Mouse (Mus musculus) c-Kit-positive CD71-positive TER-119-positive erythroid progenitor cells, embryonic 14.5 days (primary cell): Measurements from ENCODE around the gene Pdia2.
A peak's percentile ranks its signal among the peaks of the same experiment; 100 is the strongest.
"Not testable (repeated sequence)": the region's sequence is repeated elsewhere in the genome, so short reads cannot be mapped to it uniquely, and the experiment has no call there.

Experiments
- DNase-seq: peaks from one replicate; pipeline ENCODE4 v3.0.0-alpha.2; 2013; ENCODE audit warnings: low spot score

Gene Pdia2

DNA sequence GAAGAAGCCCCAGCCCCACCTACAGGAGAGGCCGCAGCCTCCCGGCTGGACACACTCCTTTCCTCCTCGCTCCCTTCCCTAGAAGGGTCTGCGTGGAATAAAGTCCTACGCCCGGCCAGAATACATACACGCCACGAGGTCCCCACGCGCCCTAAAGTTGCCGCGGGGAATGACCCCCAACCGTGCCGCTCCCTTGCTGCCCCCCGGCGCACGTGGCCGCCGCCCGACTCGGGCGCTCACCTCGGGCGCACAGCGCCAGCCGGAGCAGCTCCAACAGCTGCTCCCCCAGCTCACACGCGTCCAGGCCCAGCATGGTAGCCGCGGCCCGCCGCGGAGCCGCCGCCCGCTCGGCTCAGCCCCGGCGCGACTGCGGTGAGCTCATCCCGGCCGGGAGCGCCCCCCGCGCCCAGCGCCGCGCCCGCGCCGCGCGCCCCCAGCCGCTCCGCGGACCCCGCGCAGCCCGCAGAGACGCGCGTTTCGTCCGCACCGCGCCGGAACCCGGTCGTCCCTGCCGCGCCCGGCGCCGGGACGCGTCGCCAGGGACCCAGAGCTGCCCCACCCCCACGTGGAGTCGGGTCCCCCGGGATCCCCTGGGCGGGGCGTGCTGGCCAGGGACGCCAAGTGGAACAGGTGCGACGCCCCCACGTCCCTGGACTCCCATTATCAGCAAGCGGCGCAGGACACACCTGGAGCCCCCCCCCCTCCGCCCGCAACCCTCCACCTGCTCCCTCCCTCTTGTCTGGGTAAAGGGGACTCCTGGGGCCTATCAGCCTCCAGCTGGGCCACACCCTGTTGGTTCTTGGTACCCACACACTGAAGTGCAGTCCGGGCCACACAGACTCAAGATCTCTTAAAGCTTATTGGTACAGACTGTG, 2.2 kb upstream of the Pdia2 start:
- peak; percentile 72 for DNase-seq

DNA sequence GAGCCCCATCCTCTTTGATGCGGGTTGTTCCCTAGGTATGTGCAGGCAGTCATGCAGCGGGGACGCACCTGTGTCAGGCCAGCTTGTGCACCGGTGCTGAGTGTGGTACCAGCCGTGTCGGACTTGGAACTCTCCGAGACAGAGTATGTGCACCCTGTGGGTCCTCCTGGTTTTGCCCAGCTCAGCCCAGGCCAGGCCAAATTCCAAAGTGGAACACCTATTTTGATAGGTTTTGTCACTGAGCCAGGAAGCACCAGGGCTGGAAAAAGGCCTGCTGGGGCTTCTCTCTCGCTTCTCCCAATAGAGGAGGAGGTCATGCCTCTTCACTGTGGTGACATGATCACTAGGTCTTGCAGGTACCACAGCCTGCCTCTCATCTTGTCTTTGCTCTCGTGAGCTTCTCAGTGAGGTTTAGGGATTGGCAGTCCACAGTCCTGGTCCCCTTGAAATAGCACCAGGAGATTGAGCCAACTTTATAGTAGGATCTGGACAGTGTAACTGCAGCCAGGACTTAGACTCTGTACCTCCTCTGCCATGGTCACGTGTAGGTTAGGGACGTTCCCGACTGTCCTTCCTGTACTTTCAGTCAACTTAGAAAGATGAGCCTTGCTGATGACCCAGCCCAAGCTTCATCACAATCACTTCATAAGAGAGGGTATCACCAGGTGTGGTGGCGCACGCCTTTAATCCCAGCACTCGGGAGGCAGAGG, 6.3 kb downstream of the Pdia2 start:
- DNase-seq: no peak

DNA sequence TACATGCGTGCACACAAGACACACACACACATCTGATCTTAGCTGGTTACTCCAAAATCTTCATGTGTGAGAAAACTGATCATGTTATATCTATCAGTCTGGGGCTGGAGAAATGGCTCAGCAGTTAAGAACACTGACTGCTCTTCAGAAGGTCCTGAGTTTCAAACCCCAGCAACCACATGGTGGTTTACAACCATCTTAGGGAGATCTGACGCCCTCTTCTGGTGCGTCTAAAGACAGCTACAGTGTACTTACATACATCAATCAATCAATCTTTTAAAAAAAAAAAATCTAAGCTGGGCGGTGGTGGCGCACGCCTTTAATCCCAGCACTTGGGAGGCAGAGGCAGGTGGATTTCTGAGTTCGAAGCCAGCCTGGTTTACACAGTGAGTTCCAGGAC, 7.4 kb downstream of the Pdia2 start:
- not testable (repeated sequence) for DNase-seq

DNA sequence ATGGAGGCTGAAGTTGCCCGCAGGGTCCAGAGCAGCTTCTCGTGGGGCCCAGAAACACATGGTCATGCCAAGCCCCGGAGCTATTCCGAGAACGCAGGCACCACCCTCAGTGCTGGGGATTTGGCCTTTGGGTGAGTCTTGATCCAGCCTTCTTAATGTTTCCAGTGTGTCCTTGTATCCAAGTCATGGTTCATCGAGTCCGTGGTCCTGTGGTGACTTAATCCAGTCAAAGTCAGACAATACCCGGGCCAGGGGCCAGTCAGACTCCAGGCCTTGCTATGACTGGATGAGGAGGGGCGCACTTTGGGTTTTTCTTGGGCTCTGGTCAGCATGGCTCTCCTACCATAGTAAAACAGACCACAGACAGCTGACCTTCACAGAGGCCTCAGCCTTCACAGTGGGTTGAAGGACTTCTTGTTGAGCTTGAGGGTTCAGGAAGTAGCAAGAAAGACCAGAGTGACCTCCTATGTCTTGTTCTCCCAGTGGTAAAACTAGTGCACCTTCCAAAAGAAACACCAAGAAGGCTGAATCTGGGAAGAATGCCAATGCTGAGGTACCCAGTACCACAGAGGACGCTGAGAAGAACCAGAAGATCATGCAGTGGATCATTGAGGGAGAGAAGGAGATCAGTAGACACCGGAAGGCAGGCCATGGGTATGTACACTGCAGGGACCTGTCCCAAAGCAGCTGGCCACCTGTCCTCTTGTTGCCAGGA, 10.6 kb downstream of the Pdia2 start:
- DNase-seq: no peak

DNA sequence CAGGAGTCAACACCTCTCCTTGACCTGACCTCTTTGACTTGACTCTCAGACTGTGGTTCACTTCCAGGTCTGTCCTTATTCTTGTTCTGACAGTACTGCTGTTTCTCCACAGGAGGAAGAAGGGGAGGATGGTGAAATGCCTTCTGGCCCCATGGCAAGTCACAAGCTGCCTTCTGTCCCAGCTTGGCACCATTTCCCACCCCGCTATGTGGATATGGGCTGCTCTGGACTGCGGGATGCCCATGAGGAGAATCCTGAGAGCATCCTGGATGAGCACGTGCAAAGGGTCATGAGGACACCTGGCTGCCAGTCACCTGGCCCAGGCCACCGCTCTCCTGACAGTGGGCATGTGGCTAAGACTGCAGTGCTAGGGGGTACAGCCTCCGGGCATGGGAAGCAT, 11.3 kb downstream of the Pdia2 start:
- DNase-seq: no peak

DNA sequence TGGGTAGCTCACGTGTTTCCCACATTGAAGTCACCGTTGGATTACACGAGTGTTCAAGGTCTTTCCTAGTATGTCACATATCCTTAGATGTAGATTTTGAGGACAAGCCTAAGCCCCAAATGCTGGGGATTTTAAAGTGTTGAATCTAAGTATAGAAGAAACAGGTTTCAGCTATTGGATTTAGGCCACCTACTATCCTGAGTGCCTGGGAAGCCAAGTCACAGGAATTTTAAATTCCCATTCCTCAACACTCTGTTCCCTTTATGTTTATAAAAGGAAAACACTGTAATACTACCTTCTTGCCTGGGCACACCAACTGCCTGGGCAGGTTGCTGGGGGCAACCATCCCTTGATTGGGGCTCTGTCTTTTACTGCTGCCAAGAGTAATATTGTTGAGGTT, 17.7 kb downstream of the Pdia2 start:
- no peak for DNase-seq

DNA sequence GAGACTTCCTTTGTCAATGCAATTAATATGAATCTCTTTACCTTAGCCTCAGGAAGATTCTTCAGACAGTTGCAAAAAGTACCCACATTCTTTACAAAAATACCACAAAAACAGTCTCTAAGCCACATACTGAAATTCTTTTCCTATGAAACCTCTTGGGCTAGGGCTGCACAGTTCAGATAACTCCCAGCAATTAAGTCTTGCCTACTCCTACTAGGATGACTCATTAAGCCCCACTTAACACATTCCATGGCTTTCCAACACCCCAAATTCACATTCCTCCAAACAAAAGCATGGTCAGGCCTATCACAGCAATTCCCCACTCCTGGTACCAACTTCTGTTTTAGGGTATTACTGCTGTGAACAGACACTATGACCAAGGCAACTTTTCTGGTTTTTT, 20.3 kb downstream of the Pdia2 start:
- DNase-seq: no peak

DNA sequence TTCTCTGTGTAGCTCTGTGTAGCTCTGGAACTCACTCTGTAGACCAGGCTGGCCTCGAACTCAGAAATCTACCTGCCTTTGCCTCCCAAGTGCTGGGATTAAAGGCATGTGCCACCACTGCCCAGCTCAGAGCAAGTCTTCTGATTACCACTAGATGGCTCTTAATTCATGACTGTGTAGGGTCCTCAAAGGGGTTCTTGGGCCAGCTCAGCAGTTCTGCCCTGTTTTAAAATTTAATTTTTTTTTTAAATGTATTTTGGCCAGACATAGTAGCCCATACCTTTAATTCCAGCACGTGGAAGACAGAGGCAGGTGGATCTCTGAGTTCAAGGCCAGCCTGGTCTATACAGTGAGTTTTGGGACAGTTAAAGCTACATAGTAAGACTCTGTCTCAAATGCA, 23.6 kb downstream of the Pdia2 start:
- DNase-seq: not testable (repeated sequence)

DNA sequence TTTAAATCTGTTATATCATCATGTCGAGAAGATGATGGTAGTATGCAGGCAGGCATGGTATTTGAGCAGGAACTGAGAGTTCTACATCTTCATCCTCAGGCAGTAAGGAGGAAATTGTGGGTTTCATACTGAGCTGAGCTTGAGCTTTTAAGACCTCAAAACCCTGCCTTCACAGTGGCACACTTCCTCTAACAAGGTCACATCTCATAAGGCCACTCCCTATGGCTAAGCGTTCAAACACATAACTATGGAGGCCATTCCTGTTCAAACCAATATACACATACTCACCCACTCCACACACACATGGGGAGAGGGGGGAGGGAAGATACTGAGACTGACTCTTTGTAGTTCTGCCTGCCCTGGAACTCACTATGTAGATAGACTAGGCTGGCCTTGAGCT, 30.8 kb downstream of the Pdia2 start:
- no peak for DNase-seq

DNA sequence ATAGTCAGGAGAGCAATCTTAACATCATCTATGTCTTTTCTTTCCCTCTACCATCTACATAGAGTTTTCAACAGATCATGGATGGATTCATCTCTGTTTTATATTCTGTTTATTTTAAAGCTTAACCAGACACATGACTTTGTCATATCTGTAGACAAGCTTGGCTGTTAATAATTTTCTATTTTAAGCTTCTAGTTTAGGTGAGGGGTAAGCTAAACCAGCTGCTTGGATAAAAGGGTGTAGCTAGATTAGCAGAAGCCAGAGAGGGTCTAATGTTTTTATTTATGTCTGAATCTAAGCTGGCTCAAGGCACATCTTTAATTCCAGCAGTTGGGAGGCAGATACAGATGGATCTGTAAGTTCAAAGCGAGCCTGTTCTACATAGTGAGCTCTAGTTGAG, 36.2 kb downstream of the Pdia2 start:
- no peak for DNase-seq

DNA sequence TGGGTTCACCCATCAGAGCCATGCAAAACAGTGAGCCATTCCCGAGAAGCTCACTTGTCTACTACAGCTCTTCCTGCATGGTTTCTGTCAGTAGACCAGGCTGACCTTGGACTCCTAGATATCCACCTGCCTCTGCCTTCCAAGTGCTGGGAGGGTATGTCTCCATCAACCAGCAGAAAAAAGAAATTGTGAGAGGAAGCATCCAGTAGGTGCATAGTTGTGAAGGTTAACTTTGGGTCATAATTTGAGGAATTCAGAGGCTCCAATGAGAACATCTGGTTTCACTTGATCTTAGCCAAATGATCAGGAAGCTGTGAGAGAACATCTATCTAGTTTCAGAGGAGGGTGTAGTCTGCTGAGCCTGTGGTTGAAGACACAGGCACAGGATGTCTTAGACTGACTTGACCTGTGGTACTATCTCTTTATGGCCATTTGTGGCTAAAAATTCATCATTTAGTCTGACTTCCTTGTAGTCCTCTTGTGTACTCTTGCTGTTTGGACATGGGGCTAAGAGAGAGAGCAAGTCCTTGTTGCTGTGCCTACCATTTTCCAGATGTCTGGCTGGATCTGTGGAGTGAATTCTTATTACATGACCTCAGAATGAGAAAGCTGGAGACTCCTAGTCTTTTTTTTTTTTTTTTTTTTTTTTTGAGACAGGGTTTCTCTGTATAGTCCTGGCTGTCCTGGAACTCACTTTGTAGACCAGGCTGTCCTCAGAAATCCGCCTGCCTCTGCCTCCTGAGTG, 46.8 kb downstream of the Pdia2 start:
- DNase-seq: no peak

DNA sequence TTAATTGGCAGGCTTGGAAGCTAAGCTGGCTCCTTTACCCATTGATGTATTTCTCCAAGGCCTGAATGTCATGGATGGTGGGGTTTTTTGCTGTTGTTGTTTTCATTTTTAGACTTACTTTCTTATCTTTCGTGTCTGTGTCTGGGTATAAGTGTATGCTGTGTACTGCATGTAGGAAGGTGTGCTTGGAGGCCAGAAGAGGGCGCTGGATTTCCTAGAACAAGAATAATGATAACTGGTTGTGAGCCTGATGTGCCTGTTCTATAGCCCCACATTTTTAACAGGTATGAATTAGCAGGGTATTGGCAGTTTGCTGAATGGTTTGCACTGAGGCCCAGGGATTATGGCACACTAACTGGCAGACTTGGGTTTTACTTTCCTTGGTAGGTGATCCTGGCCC, 49.8 kb downstream of the Pdia2 start:
- DNase-seq: no peak
